Mouse (Mus musculus): ENCODE measurements around the gene Sept11. TPM values are rescaled to one million over a fixed set of nuclear protein-coding genes. Genes with fewer than 3 reads are reported as not detected.

Gene Sept11
- total and polyA plus RNA-seq, 3 experiments, result 34.9 to 245 (median 87.2) TPM

- Histone ChIP-seq H3K9me3 (replicated peaks; ENCODE audit: insufficient read depth, low read length) (no peaks in the 10 kb centered on the region), H3K27ac (ENCODE audit: control insufficient read depth, low read depth, low read length) (no peak overlapping the region), H3K79me2 (ENCODE audit: control insufficient read depth, insufficient read depth, low read length, poor library complexity) (peaks cover 34% of the 10 kb centered on the region), H3K4me1 (ENCODE audit: control insufficient read depth in 1 of 2, insufficient read depth in 2 of 2, low read length in 2 of 2) (no peaks in the 10 kb centered on the region; a peak in 1 of 4 replicates), H3K4me3 (ENCODE audit: control insufficient read depth in 1 of 2, insufficient read depth in 1 of 2, low read depth in 2 of 2, low read length in 2 of 2) (no peak overlapping the region), H3K9ac (ENCODE audit: control insufficient read depth, low read depth, low read length, poor library complexity, severe bottlenecking) (no peak overlapping the region), H3K36me3 (ENCODE audit: control insufficient read depth in 1 of 2, insufficient read depth in 2 of 2, low read length in 2 of 2) (peaks cover 3 to 9% of the 10 kb centered on the region in 2 experiments), H3K27me3 (ENCODE audit: control insufficient read depth in 1 of 2, insufficient read depth in 2 of 2, low read length in 2 of 2) (no peaks in the 10 kb centered on the region)
- peak; percentile 59 for DNase-seq (ENCODE audit: low read depth, low spot score)
- TF ChIP-seq ELF1 (IDR thresholded peaks at IDR 0.05; ENCODE audit: low read depth, low read length), result no peak
- TF ChIP-seq BHLHE40 (IDR thresholded peaks at IDR 0.05; ENCODE audit: borderline replicate concordance, low read depth, low read length), result no peak
- no peak for TF ChIP-seq POLR2AphosphoS5 (IDR thresholded peaks at IDR 0.05; ENCODE audit: borderline replicate concordance, low read depth, low read length)
- TF ChIP-seq ZC3H11A (IDR thresholded peaks at IDR 0.05; ENCODE audit: low read depth, low read length), result no peak
- TF ChIP-seq MAZ (IDR thresholded peaks at IDR 0.05; ENCODE audit: low read depth, low read length), result no peak
- no peak for TF ChIP-seq USF2 (IDR thresholded peaks at IDR 0.05; ENCODE audit: borderline replicate concordance in 1 of 2, insufficient read depth in 1 of 2, low read depth in 1 of 2, low read length in 2 of 2)
- peak; percentile 91 for TF ChIP-seq JUND (IDR thresholded peaks at IDR 0.05; ENCODE audit: low read depth, low read length)
- TF ChIP-seq SMC3 (IDR thresholded peaks at IDR 0.05; ENCODE audit: low read depth, low read length), result no peak
- no peak for TF ChIP-seq GATA1 (IDR thresholded peaks at IDR 0.05; ENCODE audit: low read depth, low read length)
- TF ChIP-seq EP300 (IDR thresholded peaks at IDR 0.05; ENCODE audit: low read depth in 1 of 2, low read length in 2 of 2), result peak in 1 of 2 experiments; percentile 53; a peak in 1 of 4 replicates
- peak; percentile 84 for TF ChIP-seq ZNF384 (IDR thresholded peaks at IDR 0.05; ENCODE audit: low read depth, low read length)
- TF ChIP-seq GABPA (IDR thresholded peaks at IDR 0.05; ENCODE audit: low read depth, low read length), result no peak
- TF ChIP-seq MYC (IDR thresholded peaks at IDR 0.05; ENCODE audit: low read depth, low read length), result no peak
- TF ChIP-seq ZKSCAN1 (IDR thresholded peaks at IDR 0.05; ENCODE audit: low read depth, low read length), result no peak
- no peak for TF ChIP-seq MEF2A (IDR thresholded peaks at IDR 0.05; ENCODE audit: extremely low read depth, insufficient replicate concordance, low read depth, low read length, poor library complexity, severe bottlenecking)
These were observed 12.0 kb downstream of the Sept11 start for GRCm38 (mm10) chr5:93104987-93105823.

DNA sequence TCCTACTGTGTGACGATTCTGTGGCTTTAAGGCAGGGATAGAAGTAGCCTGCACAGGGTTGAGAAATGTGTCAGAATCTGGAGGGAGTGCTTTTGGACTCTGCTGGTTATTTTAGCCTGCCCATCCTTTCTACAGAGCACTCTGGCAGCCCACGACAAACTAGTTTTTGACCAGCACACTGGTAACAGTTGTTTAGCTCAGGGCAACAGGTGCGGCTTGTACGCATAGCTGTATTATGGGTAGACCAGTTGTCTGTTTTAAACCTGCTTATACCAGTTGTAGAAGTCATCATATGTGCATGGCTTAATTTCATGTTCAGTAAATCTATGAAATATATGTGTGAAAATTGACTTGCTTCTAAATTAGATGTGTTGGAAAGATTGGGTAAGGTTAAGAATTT, 12.8 kb downstream of the Sept11 start:
- no peak for DNase-seq (ENCODE audit: low read depth, low spot score)
- Histone ChIP-seq H3K9ac (ENCODE audit: control insufficient read depth, low read depth, low read length, poor library complexity, severe bottlenecking) (no peak overlapping the region), H3K4me1 (ENCODE audit: control insufficient read depth in 1 of 2, insufficient read depth in 2 of 2, low read length in 2 of 2) (no peaks in the 10 kb centered on the region; a peak in 1 of 4 replicates), H3K27me3 (ENCODE audit: control insufficient read depth in 1 of 2, insufficient read depth in 2 of 2, low read length in 2 of 2) (no peaks in the 10 kb centered on the region), H3K9me3 (replicated peaks; ENCODE audit: insufficient read depth, low read length) (no peaks in the 10 kb centered on the region), H3K79me2 (ENCODE audit: control insufficient read depth, insufficient read depth, low read length, poor library complexity) (peaks cover 29% of the 10 kb centered on the region), H3K4me3 (ENCODE audit: control insufficient read depth in 1 of 2, insufficient read depth in 1 of 2, low read depth in 2 of 2, low read length in 2 of 2) (no peak overlapping the region), H3K27ac (ENCODE audit: control insufficient read depth, low read depth, low read length) (no peak overlapping the region), H3K36me3 (ENCODE audit: control insufficient read depth in 1 of 2, insufficient read depth in 2 of 2, low read length in 2 of 2) (peaks cover 1 to 9% of the 10 kb centered on the region in 2 experiments)
- no peak for TF ChIP-seq USF2 (IDR thresholded peaks at IDR 0.05; ENCODE audit: borderline replicate concordance in 1 of 2, insufficient read depth in 1 of 2, low read depth in 1 of 2, low read length in 2 of 2)
- TF ChIP-seq SIN3A (IDR thresholded peaks at IDR 0.05; ENCODE audit: low read length), result no peak
- no peak for TF ChIP-seq CTCF (IDR thresholded peaks at IDR 0.05 in 2 of 3, conservative IDR thresholded peaks at IDR 0.05 in 1 of 3; ENCODE audit: control insufficient read depth in 1 of 3, insufficient read depth in 1 of 3, low read depth in 2 of 3, low read length in 3 of 3, poor library complexity in 1 of 3, severe bottlenecking in 1 of 3)
- TF ChIP-seq POLR2A (IDR thresholded peaks at IDR 0.05; ENCODE audit: control insufficient read depth in 1 of 2, insufficient read depth in 1 of 2, low read depth in 1 of 2, low read length in 2 of 2, poor library complexity in 1 of 2), result no peak
- TF ChIP-seq CHD1 (IDR thresholded peaks at IDR 0.05; ENCODE audit: low read depth, low read length), result no peak
- no peak for TF ChIP-seq MAX (IDR thresholded peaks at IDR 0.05; ENCODE audit: low read length)
- no peak for TF ChIP-seq SMC3 (IDR thresholded peaks at IDR 0.05; ENCODE audit: low read depth, low read length)
- TF ChIP-seq ZNF384 (IDR thresholded peaks at IDR 0.05; ENCODE audit: low read depth, low read length), result no peak

All from MEL (cell line).